Mouse (Mus musculus) cerebellum, adult (tissue): ENCODE measurements around the gene Ssbp3.

Source experiments
- ATAC-seq: cut with Nextera tagmentation; 2 replicates; pipeline ENCODE4 v1.9.2; 2017; ENCODE audit warnings: mild to moderate bottlenecking, moderate library complexity, mixed read lengths; ENCODE audit not compliant: insufficient number of reproducible peaks, low FRiP score, low TSS enrichment

Gene Ssbp3

GRCm38 (mm10) chr4:107026451-107026850, 116.0 kb downstream of the Ssbp3 start:
- no peak for ATAC-seq

GRCm38 (mm10) chr4:107035689-107036088, 125.2 kb downstream of the Ssbp3 start:
- ATAC-seq: no peak

GRCm38 (mm10) chr4:107036985-107037384, 126.5 kb downstream of the Ssbp3 start:
- no peak for ATAC-seq

GRCm38 (mm10) chr4:107038303-107038702, 127.8 kb downstream of the Ssbp3 start:
- no peak for ATAC-seq

GRCm38 (mm10) chr4:107039270-107039669, 128.8 kb downstream of the Ssbp3 start:
- ATAC-seq: peak; percentile 59; the same call in 1 of the 2 replicates

- ATAC-seq: no peak
Observed at GRCm38 (mm10) chr4:107042304-107042703, 131.8 kb downstream of the Ssbp3 start.

- no peak for ATAC-seq
Observed at GRCm38 (mm10) chr4:107045188-107045587, 134.7 kb downstream of the Ssbp3 start.

GRCm38 (mm10) chr4:107047806-107048205, 137.3 kb downstream of the Ssbp3 start:
- no peak for ATAC-seq

- ATAC-seq: peak; percentile 68
Observed at GRCm38 (mm10) chr4:107048568-107049162, 138.2 kb downstream of the Ssbp3 start.

- ATAC-seq: no peak
Observed at GRCm38 (mm10) chr4:107051889-107052288, 141.4 kb downstream of the Ssbp3 start.

GRCm38 (mm10) chr4:107052962-107053553, 142.6 kb downstream of the Ssbp3 start:
- no peak for ATAC-seq

GRCm38 (mm10) chr4:107056088-107056487, 145.6 kb downstream of the Ssbp3 start:
- no peak for ATAC-seq

GRCm38 (mm10) chr4:107058346-107058745, 147.8 kb downstream of the Ssbp3 start:
- ATAC-seq: no peak

- ATAC-seq: no peak
Observed at GRCm38 (mm10) chr4:107058781-107059180, 148.3 kb downstream of the Ssbp3 start.

GRCm38 (mm10) chr4:107061560-107061959, 151.1 kb downstream of the Ssbp3 start:
- ATAC-seq: no peak

GRCm38 (mm10) chr4:107063214-107063613, 152.7 kb downstream of the Ssbp3 start:
- ATAC-seq: no peak

- ATAC-seq: no peak
Observed at GRCm38 (mm10) chr4:107064394-107065098, 154.0 kb downstream of the Ssbp3 start.

- peak; percentile 98 for ATAC-seq
Observed at GRCm38 (mm10) chr4:107066252-107067124, 156.0 kb downstream of the Ssbp3 start, which contains the start of the genes Mrpl37 and Cyb5rl. Gene Mrpl37 (minus strand): TSS chr4:107066868. Gene Cyb5rl (plus strand): TSS chr4:107066988.

GRCm38 (mm10) chr4:107067151-107067840, 156.8 kb downstream of the Ssbp3 start:
- ATAC-seq: peak; percentile 9; the same call in 1 of the 2 replicates

- ATAC-seq: no peak
Observed at GRCm38 (mm10) chr4:107072343-107072742, 161.8 kb downstream of the Ssbp3 start.
